Mouse (Mus musculus): ENCODE measurements around the gene Zfp629.

The Zfp629 gene

DNA sequence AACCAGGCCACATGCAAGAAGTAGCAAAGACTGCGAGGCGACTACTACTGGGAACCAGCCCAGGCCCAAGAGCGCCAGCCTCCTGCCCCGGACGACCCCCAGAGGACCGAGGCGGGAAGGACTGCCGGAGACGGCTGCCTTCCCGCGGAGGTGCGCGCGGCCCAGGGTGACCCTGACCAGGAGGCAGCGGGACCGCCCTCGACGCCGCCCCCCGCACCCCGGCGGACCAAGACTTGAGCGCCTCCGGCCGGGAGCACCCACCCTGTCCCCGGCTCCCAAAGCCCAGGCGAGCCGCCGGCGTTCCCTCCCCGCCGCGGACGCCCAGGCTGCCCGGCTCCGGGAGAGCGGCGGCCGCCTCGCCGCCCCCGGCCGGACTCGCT, 1.1 kb downstream of the Zfp629 start:
- peak; percentile 54 for DNase-seq (ENCODE audit: low read depth, low spot score)

DNA sequence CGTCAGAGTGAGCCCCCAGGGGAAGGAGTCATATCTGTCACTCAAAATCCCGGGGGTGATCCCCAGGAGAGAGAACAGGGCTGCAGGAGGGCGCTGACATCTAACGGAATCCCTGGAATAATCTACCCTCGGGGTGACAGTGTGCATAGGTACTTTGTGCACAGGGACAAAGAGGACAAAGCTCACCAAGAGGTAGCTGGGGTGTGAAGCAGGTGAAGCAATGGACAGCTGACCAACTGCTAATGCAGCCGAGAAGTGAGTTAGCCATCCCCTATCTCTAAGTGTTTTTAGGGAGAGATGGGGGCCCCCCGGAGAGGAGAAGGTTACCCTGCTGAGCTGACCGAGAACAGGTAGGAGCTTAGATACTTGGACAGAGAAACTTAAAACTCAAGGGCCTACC, 1.5 kb downstream of the Zfp629 start:
- no peak for DNase-seq (ENCODE audit: low read depth, low spot score)

DNA sequence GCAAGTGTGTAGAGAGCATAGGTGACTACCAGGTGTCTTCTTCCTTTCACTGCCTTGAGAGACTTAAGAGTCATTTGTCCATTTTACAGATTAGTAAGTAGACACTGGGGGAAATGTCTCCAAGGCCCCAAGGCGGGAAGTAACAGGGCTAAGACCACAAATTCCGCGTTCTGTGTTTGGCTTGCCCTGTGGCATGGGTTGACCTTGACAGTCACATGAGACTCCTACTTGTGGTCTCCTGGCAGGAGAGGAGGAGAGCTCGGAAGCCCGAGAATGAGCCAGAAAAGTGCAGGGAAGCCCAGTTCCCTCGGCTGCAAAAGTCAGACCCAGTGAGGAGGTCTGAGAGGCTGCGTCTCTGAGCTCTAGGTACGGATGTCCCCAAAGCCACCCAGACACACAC, 2.1 kb downstream of the Zfp629 start:
- DNase-seq (ENCODE audit: low read depth, low spot score) = no peak

GRCm38 (mm10) chr7:127611561-127611960, 4.0 kb downstream of the Zfp629 start:
- no peak for DNase-seq (ENCODE audit: low read depth, low spot score)

GRCm38 (mm10) chr7:127611011-127611410, 4.6 kb downstream of the Zfp629 start:
- no peak for DNase-seq (ENCODE audit: low read depth, low spot score)

DNA sequence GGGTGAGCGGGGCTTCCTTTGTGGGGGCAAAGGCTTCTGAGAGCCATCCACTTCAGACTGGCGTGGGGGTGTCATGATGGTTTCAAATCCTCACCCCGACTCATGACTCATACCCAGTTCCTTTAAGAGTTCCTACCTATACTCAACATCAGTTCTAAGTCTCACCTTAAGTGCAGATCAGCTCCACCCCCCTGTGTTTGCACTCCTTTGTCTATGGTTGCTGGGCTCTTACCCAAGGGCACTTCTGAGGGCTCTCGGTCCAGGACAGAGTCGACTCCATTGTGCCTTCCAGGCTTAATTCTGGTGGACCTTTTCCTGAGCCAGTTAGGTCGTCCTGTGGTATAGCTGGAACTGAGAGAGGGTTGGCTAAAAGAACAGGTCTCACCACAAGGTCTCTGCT, 8.4 kb downstream of the Zfp629 start:
- no peak for DNase-seq (ENCODE audit: low read depth, low spot score)

GRCm38 (mm10) chr7:127604256-127604655, 11.3 kb downstream of the Zfp629 start:
- no peak for DNase-seq (ENCODE audit: low read depth, low spot score)

DNA sequence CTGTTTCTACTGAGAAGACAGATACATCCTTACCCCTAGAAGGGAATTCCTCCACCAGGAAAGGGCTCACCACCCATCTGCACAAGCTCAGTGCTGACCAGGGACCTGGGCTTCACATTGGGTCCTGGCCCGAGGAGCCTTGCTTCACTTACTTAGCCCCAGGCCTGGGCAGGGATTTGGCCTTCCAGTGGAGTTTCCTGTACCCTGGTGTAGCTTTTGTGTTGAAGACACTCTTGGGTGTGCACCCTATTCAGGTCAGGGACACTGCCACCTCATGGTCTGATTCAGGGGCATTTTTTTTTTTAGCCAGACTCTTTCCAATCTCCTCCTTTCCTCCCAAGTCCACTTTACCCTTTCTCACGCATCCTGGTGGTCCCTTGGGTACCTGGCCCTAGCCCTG, 12.7 kb downstream of the Zfp629 start:
- no peak for DNase-seq (ENCODE audit: low read depth, low spot score)

- DNase-seq (ENCODE audit: low read depth, low spot score) = no peak
Measured at GRCm38 (mm10) chr7:127601735-127602134, 13.9 kb downstream of the Zfp629 start.

DNA sequence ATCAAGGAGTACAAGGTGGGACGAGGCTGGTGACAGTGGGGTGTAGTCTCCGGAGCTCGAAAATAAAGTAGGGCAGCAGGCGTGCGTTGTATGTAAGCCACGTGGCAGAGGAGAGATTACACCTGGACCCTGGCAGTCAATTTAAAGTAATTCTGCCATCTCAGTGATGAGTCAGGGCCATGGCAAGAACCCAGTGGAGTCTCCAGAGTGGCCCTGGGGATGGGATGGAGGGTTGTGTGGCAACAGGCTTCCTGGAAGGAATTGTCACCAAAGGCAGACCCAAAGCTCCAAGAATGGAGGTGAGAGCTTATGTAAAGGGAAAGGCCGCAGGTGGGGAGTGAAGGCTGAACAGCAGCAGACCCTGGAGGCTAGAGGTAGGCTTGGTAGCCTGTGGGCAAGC, 15.0 kb downstream of the Zfp629 start:
- DNase-seq (ENCODE audit: low read depth, low spot score) = no peak

- DNase-seq (ENCODE audit: low read depth, low spot score) = no peak
Measured at GRCm38 (mm10) chr7:127596747-127597146, 18.9 kb downstream of the Zfp629 start.

DNA sequence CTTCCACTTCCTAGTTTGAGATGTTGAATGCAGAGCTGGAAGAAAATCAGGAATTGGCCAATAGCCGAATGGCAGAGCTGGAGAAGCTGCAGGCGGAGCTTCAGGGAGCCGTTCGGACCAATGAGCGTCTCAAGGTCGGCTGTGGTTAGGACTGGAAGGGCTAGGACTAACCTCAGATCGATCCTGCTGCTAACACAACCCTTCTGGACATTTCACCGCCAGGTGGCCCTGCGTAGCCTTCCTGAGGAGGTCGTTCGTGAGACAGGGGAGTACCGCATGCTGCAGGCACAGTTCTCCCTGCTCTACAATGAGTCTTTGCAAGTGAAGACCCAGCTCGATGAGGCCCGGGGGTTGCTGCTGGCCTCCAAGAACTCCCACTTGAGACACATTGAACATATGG, 23.0 kb downstream of the Zfp629 start:
- no peak for DNase-seq (ENCODE audit: low read depth, low spot score)

DNA sequence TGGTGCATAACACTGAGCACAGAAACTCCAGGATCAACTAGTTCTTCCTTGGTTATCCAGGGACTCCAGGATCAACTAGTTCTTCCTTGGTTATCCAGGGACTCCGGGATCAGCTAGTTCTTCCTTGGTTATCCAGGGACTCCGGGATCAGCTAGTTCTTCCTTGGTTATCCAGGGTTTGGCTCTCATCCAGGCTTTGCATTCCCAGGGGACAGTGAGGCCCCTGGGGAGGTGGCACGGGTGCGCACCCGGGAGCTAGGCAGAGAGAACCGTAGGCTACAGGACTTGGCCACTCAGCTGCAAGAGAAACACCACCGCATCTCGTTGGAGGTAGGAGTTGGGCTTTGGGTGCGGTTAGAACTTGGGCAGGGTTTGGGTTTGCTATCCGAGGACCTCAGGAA, 24.5 kb downstream of the Zfp629 start:
- DNase-seq (ENCODE audit: low read depth, low spot score) = no peak

DNA sequence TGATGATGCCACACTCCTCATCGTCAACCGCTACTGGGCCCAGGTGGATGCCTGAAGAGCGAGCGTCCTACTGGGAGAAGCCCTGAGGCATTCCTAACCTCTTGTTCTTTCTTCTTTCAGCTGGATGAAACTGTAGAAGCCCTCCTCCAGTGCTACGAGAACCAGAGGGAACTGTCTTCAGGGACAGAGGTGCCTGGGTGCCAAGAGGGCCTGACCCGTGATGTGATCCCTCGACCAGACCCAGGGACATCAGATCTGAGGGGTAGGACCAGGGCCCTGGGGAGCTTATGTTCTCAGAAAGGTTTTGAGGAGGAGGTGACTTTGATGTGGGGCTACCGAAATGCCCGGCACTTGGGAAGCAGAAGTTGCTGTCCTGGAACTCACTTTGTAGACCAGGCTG, 26.0 kb downstream of the Zfp629 start:
- DNase-seq (ENCODE audit: low read depth, low spot score) = no peak

GRCm38 (mm10) chr7:127588901-127589300, 26.7 kb downstream of the Zfp629 start:
- DNase-seq (ENCODE audit: low read depth, low spot score) = no peak

- peak; percentile 98 for DNase-seq (ENCODE audit: low read depth, low spot score)
Measured at GRCm38 (mm10) chr7:127588011-127588871, 27.4 kb downstream of the Zfp629 start, which contains the start of the genes Ccdc189 and Rnf40. Gene Ccdc189, minus strand, starts transcription at chr7:127588595. Gene Rnf40, plus strand, starts transcription at chr7:127588767.

GRCm38 (mm10) chr7:127587196-127587595, 28.4 kb downstream of the Zfp629 start:
- DNase-seq (ENCODE audit: low read depth, low spot score) = no peak

DNA sequence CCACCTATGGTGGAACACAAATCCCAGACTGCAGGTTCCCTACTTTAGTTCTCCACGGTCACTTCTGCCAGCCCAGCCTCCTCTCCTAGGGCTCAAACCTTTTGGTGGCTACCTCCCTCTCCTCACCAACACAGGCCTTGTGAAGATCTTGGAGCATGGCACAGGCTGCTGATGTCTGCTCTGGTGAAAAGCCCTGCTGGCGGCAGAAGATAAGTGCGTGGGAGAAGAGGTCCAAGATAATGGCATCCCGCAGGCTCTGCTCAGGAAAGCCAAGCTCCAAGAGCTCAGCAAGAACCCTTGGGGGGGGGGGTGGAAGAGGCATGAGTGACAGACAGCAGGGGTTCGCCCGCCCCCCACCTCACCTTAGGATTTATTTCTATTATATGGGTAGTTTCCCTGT, 29.4 kb downstream of the Zfp629 start:
- no peak for DNase-seq (ENCODE audit: low read depth, low spot score)

DNA sequence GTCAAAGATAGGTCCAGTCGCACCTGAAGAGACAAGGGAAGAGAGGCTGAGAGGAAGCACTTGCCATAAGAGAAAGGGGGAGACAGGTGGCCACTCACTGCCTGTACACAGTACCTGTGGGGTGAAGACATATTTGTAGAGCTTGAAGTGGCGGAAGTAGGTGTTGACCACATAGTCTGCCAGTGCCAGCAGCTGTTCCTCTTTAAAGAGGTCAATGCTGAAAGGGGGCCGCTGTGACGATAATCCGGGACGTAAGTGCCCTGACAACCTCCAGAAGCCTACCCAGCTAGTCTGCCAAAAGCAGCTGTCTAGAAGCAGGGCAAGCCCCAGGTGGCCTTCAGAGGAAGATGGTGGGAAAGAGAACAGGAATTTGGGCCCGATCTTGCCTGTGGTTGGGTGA, 30.6 kb downstream of the Zfp629 start:
- no peak for DNase-seq (ENCODE audit: low read depth, low spot score)

- no peak for DNase-seq (ENCODE audit: low read depth, low spot score)
Measured at GRCm38 (mm10) chr7:127583260-127583659, 32.3 kb downstream of the Zfp629 start.

GRCm38 (mm10) chr7:127574115-127574514, 41.5 kb downstream of the Zfp629 start:
- DNase-seq (ENCODE audit: low read depth, low spot score) = no peak

DNA sequence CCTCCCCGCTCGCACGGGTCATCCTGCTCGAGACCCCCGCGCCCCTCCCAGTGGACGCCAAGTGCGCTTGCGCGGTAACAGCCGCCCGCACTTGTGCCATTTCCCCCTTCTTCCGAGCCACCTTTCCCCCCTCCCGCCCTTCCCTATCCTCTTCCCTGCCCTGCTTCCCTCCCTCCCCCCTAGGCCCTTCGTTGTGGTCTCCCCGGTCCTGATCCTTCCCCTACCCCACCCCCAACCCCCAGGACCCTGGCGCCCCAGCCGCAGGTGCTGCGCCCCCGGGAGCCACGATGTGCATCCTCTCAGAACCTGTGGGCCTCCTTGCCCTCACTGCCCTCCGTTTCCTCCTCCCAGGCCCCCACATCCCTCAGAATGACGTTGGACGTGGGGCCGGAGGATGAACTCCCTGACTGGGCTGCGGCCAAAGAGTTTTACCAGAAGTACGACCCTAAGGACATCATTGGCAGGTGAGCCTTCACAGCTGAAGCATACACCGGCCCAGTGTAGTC, 42.0 kb downstream of the Zfp629 start:
- DNase-seq (ENCODE audit: low read depth, low spot score) = no peak

DNA sequence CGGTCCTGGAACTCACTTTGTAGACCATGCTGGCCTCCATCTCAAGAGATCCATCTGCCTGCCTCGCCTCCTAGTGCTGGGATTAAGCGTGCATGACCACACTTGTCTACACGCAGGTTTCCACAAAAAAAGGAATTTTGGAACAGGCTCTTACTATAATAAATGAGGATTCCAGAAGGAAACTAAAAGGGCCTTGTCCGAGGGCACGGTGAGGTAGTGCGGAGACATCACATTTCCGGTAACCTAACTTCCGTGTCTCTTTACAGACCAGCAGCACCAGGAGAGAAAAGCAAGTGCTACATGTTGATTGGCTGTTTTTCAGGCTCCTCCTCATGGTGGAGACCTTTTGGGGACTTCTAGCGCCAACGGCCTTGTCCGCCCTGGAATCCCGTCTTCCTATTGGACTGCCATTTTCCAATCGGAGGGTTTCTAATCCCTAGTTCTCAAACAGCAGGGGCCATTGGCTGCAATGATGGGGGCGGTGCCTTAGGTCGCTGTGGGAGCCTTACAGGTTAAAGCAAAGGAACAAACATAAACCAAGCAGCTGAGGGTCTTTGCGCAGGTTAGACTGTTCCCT, 42.6 kb downstream of the Zfp629 start, which contains the start of gene Phkg2:
Phkg2 (plus strand) TSS at position 446 of the 577 bp plus-strand sequence.
- peak; percentile 97 for DNase-seq (ENCODE audit: low read depth, low spot score)
